Mouse (Mus musculus): ENCODE measurements at regions not wholly inside any gene's neighbourhood (a gene's known extent, or its start where the extent isn't known, plus 50 kb on each side); places are given as distances from the start of the nearest gene placed in this dataset.
"Not testable (repeated sequence)": the region's sequence is repeated elsewhere in the genome, so short reads cannot be mapped to it uniquely, and the experiment has no call there.

- Histone ChIP-seq H3K36me3 (replicated peaks) (no peaks in the 10 kb centered on the region), H3K27me3 (no peaks in the 10 kb centered on the region), H3K9ac (no peak overlapping the region), H3K4me3 (replicated peaks) (no peak overlapping the region), H3K4me1 (no peaks in the 10 kb centered on the region), H3K9me3 (no peaks in the 10 kb centered on the region), H3K4me2 (no peak overlapping the region), H3K27ac (no peak overlapping the region)
- WGBS, result 95% methylated on average over 4 of the region's 4 CpGs
- no peak for ATAC-seq (ENCODE audit: low FRiP score)
Observed at GRCm38 (mm10) chr3:41504867-41505266, 50.7 kb upstream of the Jade1 start.

- Histone ChIP-seq H3K4me3 (replicated peaks) (no peak overlapping the region), H3K9ac (no peak overlapping the region), H3K27ac (no peak overlapping the region), H3K4me1 (no peaks in the 10 kb centered on the region), H3K4me2 (no peak overlapping the region), H3K27me3 (no peaks in the 10 kb centered on the region), H3K9me3 (no peaks in the 10 kb centered on the region), H3K36me3 (replicated peaks) (no peaks in the 10 kb centered on the region)
- WGBS, result 91% methylated on average over 3 of the region's 3 CpGs
- no peak for ATAC-seq (ENCODE audit: low FRiP score)
Observed at GRCm38 (mm10) chr3:41502161-41502560, 53.4 kb upstream of the Jade1 start.

GRCm38 (mm10) chr3:41501639-41502038 is 53.9 kb upstream of the Jade1 start:
- not testable (repeated sequence) for H3K4me2 ChIP-seq
- 81% methylated on average over 6 of the region's 6 CpGs for WGBS

GRCm38 (mm10) chr3:41501124-41501523 is 54.4 kb upstream of the Jade1 start:
- Histone ChIP-seq H3K9ac (no peak overlapping the region), H3K9me3 (no peaks in the 10 kb centered on the region), H3K36me3 (replicated peaks) (no peaks in the 10 kb centered on the region), H3K27me3 (no peaks in the 10 kb centered on the region), H3K4me3 (replicated peaks) (no peak overlapping the region), H3K27ac (no peak overlapping the region), H3K4me1 (no peaks in the 10 kb centered on the region), H3K4me2 (no peak overlapping the region)
- 80% methylated on average over 6 of the region's 6 CpGs for WGBS
- ATAC-seq (ENCODE audit: low FRiP score), result no peak

More at GRCm38 (mm10) chr3:41501639-41502038, 53.9 kb upstream of the Jade1 start:
- H3K4me3 ChIP-seq (replicated peaks); H3K4me1 ChIP-seq; H3K9ac ChIP-seq; ATAC-seq (ENCODE audit: low FRiP score); H3K9me3 ChIP-seq; H3K36me3 ChIP-seq (replicated peaks); H3K27ac ChIP-seq; H3K27me3 ChIP-seq: not testable (repeated sequence)

GRCm38 (mm10) chr3:41499680-41500079 is 55.9 kb upstream of the Jade1 start:
- 86% methylated on average over 2 of the region's 2 CpGs for WGBS
- no peak overlapping the region for H3K9ac ChIP-seq

GRCm38 (mm10) chr3:41498791-41499190 is 56.7 kb upstream of the Jade1 start:
- no peak for ATAC-seq (ENCODE audit: low FRiP score)
- no peak overlapping the region for H3K9ac ChIP-seq
- WGBS, result 88% methylated on average over 7 of the region's 7 CpGs
- H3K27ac ChIP-seq, result no peak overlapping the region
- no peak overlapping the region for H3K4me2 ChIP-seq
- no peaks in the 10 kb centered on the region for H3K9me3 ChIP-seq
- H3K4me1 ChIP-seq, result no peaks in the 10 kb centered on the region
- H3K36me3 ChIP-seq (replicated peaks), result no peaks in the 10 kb centered on the region
- no peak overlapping the region for H3K4me3 ChIP-seq (replicated peaks)
- no peaks in the 10 kb centered on the region for H3K27me3 ChIP-seq

More at GRCm38 (mm10) chr3:41499680-41500079, 55.9 kb upstream of the Jade1 start:
- Histone ChIP-seq H3K4me2 (no peak overlapping the region), H3K4me1 (no peaks in the 10 kb centered on the region), H3K27ac (no peak overlapping the region), H3K4me3 (replicated peaks) (no peak overlapping the region), H3K9me3 (no peaks in the 10 kb centered on the region), H3K36me3 (replicated peaks) (no peaks in the 10 kb centered on the region), H3K27me3 (no peaks in the 10 kb centered on the region)
- no peak for ATAC-seq (ENCODE audit: low FRiP score)

GRCm38 (mm10) chr3:41497771-41498170 is 57.8 kb upstream of the Jade1 start:
- H3K36me3 ChIP-seq (replicated peaks), result no peaks in the 10 kb centered on the region
- WGBS, result 73% methylated on average over 8 of the region's 8 CpGs

GRCm38 (mm10) chr3:41496931-41497710 is 58.4 kb upstream of the Jade1 start:
- 58% methylated on average over 10 of the region's 13 CpGs for WGBS
- Histone ChIP-seq H3K4me3 (replicated peaks) (no peak overlapping the region), H3K27me3 (no peaks in the 10 kb centered on the region), H3K36me3 (replicated peaks) (no peaks in the 10 kb centered on the region), H3K4me1 (no peaks in the 10 kb centered on the region), H3K4me2 (no peak overlapping the region), H3K9me3 (no peaks in the 10 kb centered on the region), H3K27ac (no peak overlapping the region), H3K9ac (no peak overlapping the region)
- no peak for ATAC-seq (ENCODE audit: low FRiP score)

More at GRCm38 (mm10) chr3:41497771-41498170, 57.8 kb upstream of the Jade1 start:
- Histone ChIP-seq H3K4me3 (replicated peaks) (no peak overlapping the region), H3K27ac (no peak overlapping the region), H3K9me3 (no peaks in the 10 kb centered on the region), H3K27me3 (no peaks in the 10 kb centered on the region), H3K4me2 (no peak overlapping the region), H3K9ac (no peak overlapping the region), H3K4me1 (no peaks in the 10 kb centered on the region)
- no peak for ATAC-seq (ENCODE audit: low FRiP score)

- no peak for ATAC-seq (ENCODE audit: low FRiP score)
- Histone ChIP-seq H3K9me3 (no peaks in the 10 kb centered on the region), H3K27me3 (no peaks in the 10 kb centered on the region), H3K36me3 (replicated peaks) (no peaks in the 10 kb centered on the region), H3K9ac (no peak overlapping the region), H3K27ac (no peak overlapping the region), H3K4me3 (replicated peaks) (no peak overlapping the region), H3K4me2 (no peak overlapping the region), H3K4me1 (no peaks in the 10 kb centered on the region)
- WGBS, result 88% methylated on average over 3 of the region's 3 CpGs
Observed at GRCm38 (mm10) chr3:41495893-41496292, 59.6 kb upstream of the Jade1 start.

GRCm38 (mm10) chr3:41495097-41495496 is 60.4 kb upstream of the Jade1 start:
- 84% methylated on average over 5 of the region's 5 CpGs for WGBS
- ATAC-seq (ENCODE audit: low FRiP score), result no peak
- Histone ChIP-seq H3K36me3 (replicated peaks) (no peaks in the 10 kb centered on the region), H3K4me2 (no peak overlapping the region), H3K27ac (no peak overlapping the region), H3K4me1 (no peaks in the 10 kb centered on the region), H3K4me3 (replicated peaks) (no peak overlapping the region), H3K9me3 (no peaks in the 10 kb centered on the region), H3K27me3 (no peaks in the 10 kb centered on the region), H3K9ac (no peak overlapping the region)

- Histone ChIP-seq H3K9ac (no peak overlapping the region), H3K27ac (no peak overlapping the region), H3K4me1 (no peaks in the 10 kb centered on the region), H3K9me3 (no peaks in the 10 kb centered on the region), H3K4me2 (no peak overlapping the region), H3K27me3 (no peaks in the 10 kb centered on the region), H3K36me3 (replicated peaks) (no peaks in the 10 kb centered on the region), H3K4me3 (replicated peaks) (no peak overlapping the region)
- WGBS, result 93% methylated on average over 7 of the region's 7 CpGs
- ATAC-seq (ENCODE audit: low FRiP score), result no peak
Observed at GRCm38 (mm10) chr3:41493472-41493871, 62.1 kb upstream of the Jade1 start.

- Histone ChIP-seq H3K36me3 (replicated peaks) (no peaks in the 10 kb centered on the region), H3K4me1 (no peaks in the 10 kb centered on the region), H3K4me3 (replicated peaks) (no peak overlapping the region), H3K4me2 (no peak overlapping the region), H3K9me3 (no peaks in the 10 kb centered on the region), H3K27me3 (no peaks in the 10 kb centered on the region), H3K27ac (no peak overlapping the region), H3K9ac (no peak overlapping the region)
- 91% methylated on average over 13 of the region's 13 CpGs for WGBS
- ATAC-seq (ENCODE audit: low FRiP score), result no peak
Observed at GRCm38 (mm10) chr3:41492727-41493392, 62.7 kb upstream of the Jade1 start.
